Mouse (Mus musculus): ENCODE data around the gene Acsbg2. TPM values are rescaled to one million over a fixed set of nuclear protein-coding genes. Genes with fewer than 3 reads are reported as not detected.
A peak's percentile ranks its signal among the peaks of the same experiment; 100 is the strongest.

Gene Acsbg2
- polyA plus RNA-seq, 1 experiment, result not detected

- Histone ChIP-seq H3K4me3 (replicated peaks; ENCODE audit: extremely low read depth, low read depth, low read length) (no peak overlapping the region), H3K4me1 (ENCODE audit: control insufficient read depth, insufficient read depth, low read length) (no peaks in the 10 kb centered on the region)
- WGBS, result 39% methylated on average over 4 of the region's 4 CpGs
- TF ChIP-seq CTCF (IDR thresholded peaks at IDR 0.05; ENCODE audit: insufficient read depth, low read length), result peak; percentile 98
- no peak for TF ChIP-seq POLR2A (IDR thresholded peaks at IDR 0.05; ENCODE audit: borderline replicate concordance, extremely low read depth, low read depth, low read length)
- DNase-seq, result peak; percentile 74
Measured at GRCm38 (mm10) chr17:56858216-56858615, 16.0 kb downstream of the Acsbg2 start.

DNA sequence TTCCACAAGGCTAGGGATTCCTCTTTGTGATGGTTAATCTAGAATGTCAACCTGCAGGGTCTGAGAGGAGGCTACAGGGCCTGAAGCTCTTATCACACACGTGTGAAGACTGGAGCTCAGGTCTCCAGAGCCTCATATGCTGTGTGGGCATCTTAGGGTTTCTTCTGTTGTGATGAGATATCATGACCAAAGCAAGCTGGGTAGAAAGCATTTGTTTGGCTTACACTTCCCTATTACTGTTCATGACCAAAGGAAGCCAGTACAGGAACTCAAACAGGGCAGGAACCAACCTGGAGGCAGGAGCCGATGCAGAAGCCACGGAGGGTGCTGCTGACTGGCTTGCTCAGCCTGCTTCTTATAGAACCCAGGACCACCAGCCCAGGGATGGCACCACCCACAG is 18.8 kb downstream of the Acsbg2 start:
- H3K4me1 ChIP-seq (ENCODE audit: control insufficient read depth, insufficient read depth, low read length), result no peaks in the 10 kb centered on the region
- no peak for DNase-seq
- TF ChIP-seq POLR2A (IDR thresholded peaks at IDR 0.05; ENCODE audit: borderline replicate concordance, extremely low read depth, low read depth, low read length) (no peak), CTCF (IDR thresholded peaks at IDR 0.05; ENCODE audit: insufficient read depth, low read length) (no peak)
- H3K4me3 ChIP-seq (replicated peaks; ENCODE audit: extremely low read depth, low read depth, low read length), result no peak overlapping the region
- WGBS, result 60% methylated on average over 3 of the region's 3 CpGs

GRCm38 (mm10) chr17:56851167-56851566 is 23.1 kb downstream of the Acsbg2 start:
- Histone ChIP-seq H3K4me1 (ENCODE audit: control insufficient read depth, insufficient read depth, low read length) (no peaks in the 10 kb centered on the region), H3K4me3 (replicated peaks; ENCODE audit: extremely low read depth, low read depth, low read length) (no peak overlapping the region)
- no peak for TF ChIP-seq CTCF (IDR thresholded peaks at IDR 0.05; ENCODE audit: insufficient read depth, low read length)
- no peak for TF ChIP-seq POLR2A (IDR thresholded peaks at IDR 0.05; ENCODE audit: borderline replicate concordance, extremely low read depth, low read depth, low read length)
- DNase-seq, result no peak
- WGBS, result 58% methylated on average over 3 of the region's 3 CpGs

- 84% methylated on average over 13 of the region's 13 CpGs for WGBS
- Histone ChIP-seq H3K4me3 (replicated peaks; ENCODE audit: extremely low read depth, low read depth, low read length) (no peak overlapping the region), H3K4me1 (ENCODE audit: control insufficient read depth, insufficient read depth, low read length) (no peaks in the 10 kb centered on the region)
- TF ChIP-seq POLR2A (IDR thresholded peaks at IDR 0.05; ENCODE audit: borderline replicate concordance, extremely low read depth, low read depth, low read length) (no peak), CTCF (IDR thresholded peaks at IDR 0.05; ENCODE audit: insufficient read depth, low read length) (no peak)
- no peak for DNase-seq
Measured at GRCm38 (mm10) chr17:56849710-56850109, 24.5 kb downstream of the Acsbg2 start.

DNA sequence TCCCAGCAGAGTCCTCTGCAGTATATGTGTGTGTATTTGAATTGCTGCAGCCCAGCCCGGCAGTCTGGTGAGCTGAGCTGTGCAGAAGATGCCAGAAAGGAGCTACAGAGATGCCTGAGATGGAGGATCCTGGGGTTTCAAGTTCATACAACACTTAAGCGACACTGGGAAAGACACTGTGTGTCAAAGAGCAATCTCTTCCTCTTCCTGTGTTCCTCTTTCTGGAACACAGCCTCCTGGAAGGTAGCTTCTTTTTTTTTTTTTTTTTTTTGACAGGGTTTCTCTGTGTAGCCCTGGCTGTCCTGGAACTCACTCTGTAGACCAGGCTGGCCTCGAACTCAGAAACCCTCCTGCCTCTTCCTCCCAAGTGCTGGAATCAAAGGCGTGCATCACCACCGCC is 25.5 kb downstream of the Acsbg2 start:
- no peak for DNase-seq
- no peak for TF ChIP-seq POLR2A (IDR thresholded peaks at IDR 0.05; ENCODE audit: borderline replicate concordance, extremely low read depth, low read depth, low read length)
- Histone ChIP-seq H3K4me1 (ENCODE audit: control insufficient read depth, insufficient read depth, low read length) (no peaks in the 10 kb centered on the region), H3K4me3 (replicated peaks; ENCODE audit: extremely low read depth, low read depth, low read length) (no peak overlapping the region)
- WGBS, result 72% methylated on average over 5 of the region's 5 CpGs

- 65% methylated on average over 5 of the region's 5 CpGs for WGBS
- no peak for TF ChIP-seq POLR2A (IDR thresholded peaks at IDR 0.05; ENCODE audit: borderline replicate concordance, extremely low read depth, low read depth, low read length)
- no peak for TF ChIP-seq CTCF (IDR thresholded peaks at IDR 0.05; ENCODE audit: insufficient read depth, low read length)
Measured at GRCm38 (mm10) chr17:56843678-56844077, 30.6 kb downstream of the Acsbg2 start.

DNA sequence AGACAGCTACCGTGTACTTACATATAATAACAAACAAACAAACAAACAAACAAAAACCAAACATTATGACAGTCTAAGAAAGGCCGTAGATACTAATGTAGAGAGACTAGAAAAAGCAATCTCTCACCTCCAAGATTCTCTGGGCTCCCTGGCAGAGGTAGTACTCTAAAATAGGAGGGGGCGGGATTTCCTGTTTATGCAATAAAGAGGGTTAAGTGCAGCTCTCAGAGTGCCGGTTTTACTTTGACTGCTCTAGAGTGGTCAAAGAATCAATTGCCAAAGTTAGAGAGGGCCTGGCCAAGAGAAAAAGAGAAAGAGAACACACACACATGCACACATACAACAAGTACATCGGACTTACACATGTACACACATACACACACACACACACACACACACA is 32.1 kb downstream of the Acsbg2 start:
- WGBS, result 44% methylated on average over 5 of the region's 5 CpGs

More at GRCm38 (mm10) chr17:56843678-56844077, 30.6 kb downstream of the Acsbg2 start:
- DNase-seq, result no peak
- H3K4me1 ChIP-seq (ENCODE audit: control insufficient read depth, insufficient read depth, low read length), result no peaks in the 10 kb centered on the region
- no peak overlapping the region for H3K4me3 ChIP-seq (replicated peaks; ENCODE audit: extremely low read depth, low read depth, low read length)

GRCm38 (mm10) chr17:56840524-56840923 is 33.7 kb downstream of the Acsbg2 start:
- no peak for DNase-seq
- 86% methylated on average over 7 of the region's 7 CpGs for WGBS
- no peak for TF ChIP-seq POLR2A (IDR thresholded peaks at IDR 0.05; ENCODE audit: borderline replicate concordance, extremely low read depth, low read depth, low read length)
- TF ChIP-seq CTCF (IDR thresholded peaks at IDR 0.05; ENCODE audit: insufficient read depth, low read length), result no peak
- Histone ChIP-seq H3K4me3 (replicated peaks; ENCODE audit: extremely low read depth, low read depth, low read length) (no peak overlapping the region), H3K4me1 (ENCODE audit: control insufficient read depth, insufficient read depth, low read length) (no peaks in the 10 kb centered on the region)

More for the DNA sequence above, 32.1 kb downstream of the Acsbg2 start:
- Histone ChIP-seq H3K4me1 (ENCODE audit: control insufficient read depth, insufficient read depth, low read length) (no peaks in the 10 kb centered on the region), H3K4me3 (replicated peaks; ENCODE audit: extremely low read depth, low read depth, low read length) (no peak overlapping the region)
- no peak for TF ChIP-seq CTCF (IDR thresholded peaks at IDR 0.05; ENCODE audit: insufficient read depth, low read length)
- no peak for TF ChIP-seq POLR2A (IDR thresholded peaks at IDR 0.05; ENCODE audit: borderline replicate concordance, extremely low read depth, low read depth, low read length)
- DNase-seq, result no peak

GRCm38 (mm10) chr17:56836336-56836735 is 37.9 kb downstream of the Acsbg2 start:
- WGBS, result 87% methylated on average over 8 of the region's 8 CpGs
- Histone ChIP-seq H3K4me1 (ENCODE audit: control insufficient read depth, insufficient read depth, low read length) (no peaks in the 10 kb centered on the region), H3K4me3 (replicated peaks; ENCODE audit: extremely low read depth, low read depth, low read length) (no peak overlapping the region)
- no peak for DNase-seq
- TF ChIP-seq CTCF (IDR thresholded peaks at IDR 0.05; ENCODE audit: insufficient read depth, low read length) (no peak), POLR2A (IDR thresholded peaks at IDR 0.05; ENCODE audit: borderline replicate concordance, extremely low read depth, low read depth, low read length) (no peak)

DNA sequence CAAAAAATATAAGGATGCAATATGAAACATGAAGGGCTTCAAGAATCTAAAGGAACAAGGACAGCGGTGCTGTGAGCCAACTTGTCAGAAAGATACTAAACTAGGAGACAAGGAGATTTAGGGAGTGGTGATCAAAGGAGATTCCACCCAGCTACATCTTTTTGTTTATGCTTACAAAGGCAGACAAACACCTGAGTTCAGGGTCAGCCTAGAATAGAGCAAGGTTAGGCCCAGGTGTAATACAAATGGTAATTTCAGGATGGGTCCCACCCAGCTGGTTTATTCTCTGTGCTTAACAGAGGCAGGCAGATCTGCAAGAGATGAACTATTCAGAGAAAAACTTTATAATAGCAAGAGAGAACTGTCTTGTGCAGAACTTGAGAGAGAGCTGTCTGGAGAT is 40.9 kb downstream of the Acsbg2 start:
- WGBS, result 96% methylated on average over 1 of the region's 1 CpGs
- no peaks in the 10 kb centered on the region for H3K4me1 ChIP-seq (ENCODE audit: control insufficient read depth, insufficient read depth, low read length)
- DNase-seq, result no peak
- H3K4me3 ChIP-seq (replicated peaks; ENCODE audit: extremely low read depth, low read depth, low read length), result no peak overlapping the region
- TF ChIP-seq CTCF (IDR thresholded peaks at IDR 0.05; ENCODE audit: insufficient read depth, low read length), result no peak
- TF ChIP-seq POLR2A (IDR thresholded peaks at IDR 0.05; ENCODE audit: borderline replicate concordance, extremely low read depth, low read depth, low read length), result no peak

Data from lung, adult 2 months (tissue).